Mouse (Mus musculus) ovary, adult 2 months (tissue): ENCODE results near the gene Gm21256. TPM values are rescaled to one million over a fixed set of nuclear protein-coding genes. Genes with fewer than 3 reads are reported as not detected.

Experiments
- polyA plus RNA-seq: library from polyadenylated mRNA; depleted of rRNA; stranded (reverse); fragments of >200 nt; gene quantifications from 2 replicates; pipeline ENCODE4 v1.2.3, GENCODE M21; 2012; rRNA removed

Gm21256 gene
- polyA plus RNA-seq, result not detected in 2 replicates

DNA sequence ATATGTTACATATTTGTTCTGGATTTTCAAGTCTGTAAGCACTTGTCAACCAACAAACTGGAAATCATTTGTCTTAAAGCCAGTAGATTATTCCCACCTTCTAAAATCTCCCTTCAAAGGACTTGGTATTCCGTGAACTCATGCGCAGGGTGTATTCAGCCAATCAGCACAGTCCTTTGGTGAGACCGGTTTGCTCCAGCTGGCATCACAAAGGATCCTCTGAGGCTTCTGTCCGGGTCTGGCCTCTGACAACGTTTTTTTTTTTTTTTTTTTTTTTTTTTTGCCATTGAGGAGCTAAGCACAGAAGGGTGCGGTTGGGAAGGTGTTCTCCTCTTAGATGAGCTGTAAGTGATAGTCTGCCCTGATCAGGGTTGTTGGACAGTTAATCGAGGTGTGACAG is at the start of gene Gm21256:
Gene Gm21256, plus strand, starts transcription at position 301 of the 400 bp plus-strand sequence.

Other genes starting within 250 kb of the Gm21256 start
- gene Gm21170, start 240.1 kb downstream of the Gm21256 start, polyA plus RNA-seq, result not detected in 2 replicates